Mouse (Mus musculus): Measurements from ENCODE around the gene Ptprb. TPM values are rescaled to one million over a fixed set of nuclear protein-coding genes. Genes with fewer than 3 reads are reported as not detected.
A peak's percentile ranks its signal among the peaks of the same experiment; 100 is the strongest.

The Ptprb gene
- total RNA-seq, 2 experiments from 2014 or later = 17.0 to 19.8 TPM

DNA sequence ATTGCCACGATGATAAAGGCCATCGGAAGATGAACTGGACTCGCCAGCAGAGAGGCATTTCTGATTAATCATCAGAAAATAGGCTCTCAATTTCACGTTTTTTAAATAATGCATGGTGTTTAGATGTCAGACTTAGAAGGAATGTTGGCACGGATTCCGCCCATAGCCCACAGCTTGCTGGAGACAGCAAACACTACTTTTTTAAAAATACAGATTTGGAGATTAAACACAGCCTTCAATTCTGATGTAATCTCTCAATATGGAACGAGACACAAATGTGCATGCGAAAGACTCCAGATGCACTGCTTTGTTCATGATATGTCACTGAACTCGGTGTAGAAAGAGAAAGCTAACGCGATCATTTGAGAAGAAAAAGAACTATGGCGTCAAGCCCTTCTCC lies 160.1 kb downstream of the Ptprb start:
- no peak for TF ChIP-seq CTCF (IDR thresholded peaks at IDR 0.05)
- no peak overlapping the region for H3K4me3 ChIP-seq
- peak overlapping the region; percentile 32; the same call in 1 of the 2 replicates for H3K27ac ChIP-seq
- intact Hi-C loops (cut with DNase I) = no loop called here
- no peak for DNase-seq (ENCODE audit: extremely low spot score in 1 of 2, low spot score in 2 of 2)

Other genes with a start within 250 kb of the Ptprb start
- not detected for gene 4933416C03Rik, start 161.6 kb upstream of the Ptprb start, total RNA-seq (2021)
- gene Kcnmb4, start 198.4 kb downstream of the Ptprb start, total RNA-seq (2021) = 100 to 1,000 TPM; 102 TPM

All from left cerebral cortex, adult 2 months (tissue).